Mouse (Mus musculus) G1E-ER4 (cell line): ENCODE measurements around the gene Tmem91. TPM values are rescaled to one million over a fixed set of nuclear protein-coding genes. Genes with fewer than 3 reads are reported as not detected.
A peak's percentile ranks its signal among the peaks of the same experiment; 100 is the strongest.

Experiments used
- GATA1 ChIP-seq: IDR thresholded peaks from one replicate; pipeline ENCODE4 v1.8.0; 2012; ENCODE audit warnings: low read length, inconsistent platforms
- polyA plus RNA-seq: library from polyadenylated mRNA; stranded (reverse); fragments of >175 nt; gene quantifications from 2 replicates; pipeline ENCODE4 v1.2.3, GENCODE M21; 2012

Tmem91 gene
- polyA plus RNA-seq, 1 experiment = 2.8 TPM

DNA sequence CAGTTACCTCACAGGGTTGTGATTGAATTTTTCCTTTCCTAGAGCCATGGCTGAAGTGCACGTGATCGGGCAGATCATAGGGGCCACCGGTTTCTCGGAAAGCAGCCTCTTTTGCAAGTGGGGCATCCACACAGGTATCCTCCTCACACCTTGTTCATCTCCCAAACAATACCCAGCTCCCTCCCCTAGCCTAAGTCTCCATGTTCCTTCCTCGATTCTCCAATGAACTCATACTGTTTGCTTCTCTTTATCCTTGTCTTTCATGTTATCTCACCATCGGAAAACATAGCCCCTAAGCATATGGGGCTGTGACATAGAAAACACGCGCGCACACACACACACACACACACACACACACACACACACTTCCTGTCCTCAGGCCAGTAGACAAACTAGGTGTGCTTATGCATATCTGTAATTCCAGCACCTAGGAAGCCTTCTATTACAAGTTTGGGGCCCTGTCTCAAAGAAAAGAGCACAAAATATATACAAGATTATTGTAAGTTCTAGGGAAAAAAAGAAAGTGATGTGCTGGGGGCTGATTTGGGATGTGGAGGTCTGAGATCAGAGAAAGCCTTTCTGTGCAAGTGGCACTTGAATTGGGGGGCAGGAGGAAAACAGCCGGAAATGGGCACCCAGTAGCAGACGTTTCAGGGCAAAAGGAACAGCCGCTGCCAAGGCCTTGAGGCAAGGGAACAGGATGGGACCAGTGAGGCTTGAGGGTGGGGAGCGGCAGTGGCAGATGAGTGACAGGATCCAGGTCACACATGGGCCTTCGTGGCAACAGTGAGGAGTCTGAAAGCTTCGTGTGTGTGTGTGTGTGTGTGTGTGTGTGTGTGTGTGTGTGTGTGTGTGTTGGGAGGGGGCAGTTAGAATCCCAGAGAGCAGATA is 6.6 kb upstream of the Tmem91 start:
- TF ChIP-seq GATA1 = no peak

DNA sequence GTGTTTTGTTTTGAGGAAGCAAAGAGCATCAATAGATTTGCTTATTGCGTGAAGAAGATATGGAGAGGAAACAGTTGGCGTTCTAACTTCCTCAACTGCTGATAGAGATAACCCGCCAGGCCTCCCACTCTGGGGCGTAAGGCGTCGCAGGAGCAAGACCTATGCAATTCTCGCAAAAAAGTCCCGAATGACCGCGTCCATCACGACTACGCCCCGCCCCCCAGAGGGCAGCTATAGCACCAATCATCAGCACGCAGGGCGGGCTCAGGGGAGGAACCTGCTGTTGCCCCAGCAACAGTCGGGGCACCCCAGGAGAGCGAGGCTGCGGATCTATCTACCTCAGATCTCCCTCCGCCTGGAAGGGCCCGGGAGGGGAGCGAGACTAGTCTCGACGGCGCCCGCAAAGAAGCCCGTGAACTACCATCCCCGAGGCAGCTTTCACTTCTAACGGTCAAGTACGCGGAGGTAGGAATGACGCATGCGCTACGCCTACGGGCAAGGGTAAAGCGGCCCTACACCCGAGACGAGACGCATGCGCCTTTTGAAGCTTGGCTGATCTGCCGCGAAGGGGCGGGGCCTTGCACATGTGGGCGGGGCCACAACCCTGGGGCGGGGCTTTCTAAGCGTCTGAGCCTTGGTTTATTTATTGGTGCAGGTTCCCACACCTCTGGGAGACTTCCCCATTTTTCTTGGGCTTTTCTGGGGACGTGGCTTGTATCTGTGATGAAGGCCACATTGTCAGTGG is 5.7 kb upstream of the Tmem91 start, which contains the start of gene B9d2:
B9d2 (plus strand) TSS at position 267 of the 745 bp plus-strand sequence.
- TF ChIP-seq GATA1 = peak; percentile 71

- no peak for TF ChIP-seq GATA1
Measured at GRCm38 (mm10) chr7:25679971-25680370, 5.0 kb upstream of the Tmem91 start.

DNA sequence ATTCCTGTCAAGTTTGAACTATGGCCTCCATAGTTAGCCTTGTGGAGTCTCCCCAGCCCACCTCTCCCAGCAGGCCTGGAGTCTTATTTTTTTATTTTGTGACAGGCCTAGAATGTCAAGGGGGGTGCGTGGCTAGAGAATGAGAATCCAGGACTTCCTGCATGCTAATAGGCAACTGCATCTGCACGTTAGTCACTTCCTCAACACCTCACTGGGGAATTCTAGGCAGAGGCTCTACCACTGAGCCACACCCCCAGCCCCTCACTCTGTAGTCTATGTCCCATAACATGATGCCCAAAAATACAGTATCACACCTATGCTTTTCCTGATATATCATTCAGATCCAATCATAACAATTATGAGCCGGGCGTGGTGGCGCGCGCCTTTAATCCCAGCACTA is 2.0 kb upstream of the Tmem91 start:
- TF ChIP-seq GATA1 = no peak

DNA sequence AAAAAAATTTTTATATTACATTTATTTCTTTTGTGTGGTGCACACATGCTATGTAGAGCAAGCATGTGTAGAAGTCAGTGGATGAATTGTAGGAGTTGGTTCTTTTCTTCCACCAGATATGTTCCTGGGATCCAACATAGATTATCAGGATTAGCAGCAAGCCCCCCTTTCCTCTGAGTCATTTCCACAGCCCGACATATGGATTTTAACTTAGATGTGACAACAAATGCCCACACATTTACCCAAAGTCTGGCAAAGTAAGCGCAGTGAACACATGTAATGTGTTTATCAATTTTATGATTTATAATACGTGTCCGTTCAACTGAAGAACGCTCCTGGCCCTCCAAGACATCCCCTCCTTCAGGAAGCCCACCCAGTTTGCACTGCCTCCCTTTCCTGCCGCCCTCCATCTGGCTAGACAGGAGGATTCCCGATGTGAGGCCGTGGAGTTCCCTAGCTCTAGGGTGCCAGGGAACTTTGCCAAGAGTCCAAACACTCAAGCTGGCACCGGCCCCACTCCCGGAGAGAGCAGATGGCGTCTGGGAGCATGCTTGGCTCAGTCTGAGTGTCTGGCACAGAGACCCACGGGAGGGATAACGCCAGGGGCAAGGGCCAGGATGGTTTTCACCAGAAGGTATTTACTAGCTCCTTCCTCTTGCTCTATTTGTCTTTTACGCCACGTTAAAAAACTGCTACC is 1.3 kb upstream of the Tmem91 start:
- TF ChIP-seq GATA1 = no peak

DNA sequence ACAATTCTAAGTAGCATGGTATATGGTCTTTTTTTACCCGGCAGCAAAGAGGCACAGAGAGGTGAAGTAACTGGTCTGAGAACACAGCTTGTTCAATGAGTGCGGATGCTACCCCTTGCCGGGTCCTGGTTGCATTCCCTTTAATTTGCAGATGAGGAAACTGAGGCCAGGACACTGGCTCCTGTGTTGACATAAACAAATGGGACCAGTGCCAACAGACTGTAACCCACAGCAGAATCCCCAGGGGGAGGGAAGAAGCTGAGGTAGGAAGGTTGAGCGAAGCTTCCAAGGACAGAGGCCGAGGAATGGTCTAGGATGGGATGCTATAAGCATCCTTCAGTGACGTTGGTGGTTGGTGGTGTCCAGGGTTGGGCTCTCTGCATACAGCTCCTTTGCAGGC is 439 bp upstream of the Tmem91 start:
- TF ChIP-seq GATA1 = no peak

- TF ChIP-seq GATA1 = no peak
Measured at GRCm38 (mm10) chr7:25674297-25674696, 669 bp downstream of the Tmem91 start.

DNA sequence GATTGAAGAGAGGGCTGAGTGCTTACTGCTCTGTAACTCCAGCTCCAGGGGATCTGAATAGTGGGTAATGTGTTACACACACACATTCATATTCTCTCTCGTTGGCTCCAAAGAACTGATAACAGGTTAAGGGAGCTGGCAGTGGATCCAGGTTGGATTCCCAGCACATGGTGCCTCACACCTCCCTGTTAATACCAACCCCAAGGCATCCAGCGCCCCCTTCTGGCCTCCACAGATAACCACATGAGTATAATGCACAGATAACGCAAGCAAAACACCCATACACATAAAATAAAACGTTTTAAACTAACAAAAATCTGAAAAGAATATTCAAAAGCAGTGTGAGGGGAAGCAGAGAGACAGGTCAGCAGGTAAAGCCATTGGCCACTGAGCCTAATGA is 2.5 kb downstream of the Tmem91 start:
- no peak for TF ChIP-seq GATA1

- TF ChIP-seq GATA1 = no peak
Measured at GRCm38 (mm10) chr7:25671686-25672085, 3.3 kb downstream of the Tmem91 start.

- no peak for TF ChIP-seq GATA1
Measured at GRCm38 (mm10) chr7:25670096-25670495, 4.9 kb downstream of the Tmem91 start.

DNA sequence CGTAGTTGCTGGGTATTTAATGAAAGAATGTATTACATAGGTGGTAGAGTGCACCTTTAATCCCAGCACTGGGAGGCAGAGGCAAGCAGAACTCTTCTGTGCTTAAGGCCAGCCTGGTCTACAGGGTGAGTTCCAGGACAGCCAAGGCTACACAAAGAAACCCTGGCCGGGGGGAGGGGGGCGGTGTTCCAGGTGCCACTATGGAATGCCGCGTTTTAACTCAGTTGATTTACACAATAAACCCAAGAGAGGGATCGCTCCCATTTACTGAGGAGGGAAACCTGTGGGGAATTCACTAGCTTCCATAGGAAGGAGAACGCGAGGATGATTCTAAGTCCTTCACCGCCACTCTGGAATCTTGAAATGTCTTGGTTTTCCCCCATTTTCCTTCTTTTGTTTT is 5.3 kb downstream of the Tmem91 start:
- no peak for TF ChIP-seq GATA1

DNA sequence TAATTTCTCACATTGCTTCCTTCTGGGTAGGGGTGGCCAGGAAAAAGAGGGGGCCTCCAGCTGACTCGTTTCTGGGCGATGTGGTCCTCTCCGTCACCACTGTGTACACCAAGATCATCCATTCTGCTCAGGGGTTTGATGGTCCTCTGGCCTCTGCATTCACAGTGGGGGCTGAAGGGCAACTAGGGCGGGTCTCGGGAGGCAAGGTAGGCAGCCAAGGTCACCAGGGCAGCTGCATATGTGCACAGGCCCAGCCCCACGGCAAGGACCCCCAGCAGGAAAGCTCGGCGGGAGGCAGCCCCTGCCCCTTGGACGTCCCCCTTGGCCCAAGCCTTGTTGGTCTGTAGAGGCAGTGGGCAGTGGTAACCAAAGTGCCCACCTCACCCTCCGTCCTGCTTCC is 5.8 kb downstream of the Tmem91 start:
- no peak for TF ChIP-seq GATA1

- TF ChIP-seq GATA1 = no peak
Measured at GRCm38 (mm10) chr7:25666381-25666780, 8.6 kb downstream of the Tmem91 start.

GRCm38 (mm10) chr7:25658657-25659472 is 16.1 kb downstream of the Tmem91 start, which contains the start of the genes Bckdha and Exosc5:
Gene Bckdha, minus strand, starts transcription at chr7:25658981.
Gene Exosc5, plus strand, starts transcription at chr7:25659164.
- no peak for TF ChIP-seq GATA1

DNA sequence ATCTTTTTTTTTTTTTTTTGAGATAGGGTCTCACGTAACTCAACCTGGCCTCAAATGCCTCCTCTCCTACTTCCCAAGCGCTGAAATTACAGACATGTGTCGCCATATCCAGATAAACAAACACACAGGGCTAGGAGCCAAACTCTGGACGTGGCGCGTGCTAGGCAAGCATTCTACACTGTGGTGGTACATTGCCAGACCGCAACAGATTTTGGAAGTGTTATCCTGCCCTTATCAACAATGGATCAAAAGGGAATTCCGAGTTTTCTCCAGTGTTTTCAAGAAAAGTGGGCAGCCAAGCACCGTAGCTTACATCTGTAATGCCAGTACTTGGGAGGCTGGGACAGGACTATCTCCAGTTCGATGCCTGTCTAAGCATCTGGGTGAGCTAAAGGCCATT is 17.2 kb downstream of the Tmem91 start:
- TF ChIP-seq GATA1 = no peak
